Mouse (Mus musculus): ENCODE measurements around the gene Ccdc127. TPM values are rescaled to one million over a fixed set of nuclear protein-coding genes. Genes with fewer than 3 reads are reported as not detected.

The Ccdc127 gene
- polyA plus RNA-seq, 1 experiment from 2014 or later, result 14.3 TPM

GRCm38 (mm10) chr13:74341036-74341435, 9.1 kb upstream of the Ccdc127 start:
- DNase-seq, result peak; percentile 47
- H3K9me3 ChIP-seq (ENCODE audit: low read length), result no peaks in the 10 kb centered on the region
- peak; percentile 73 for ATAC-seq
- no peak overlapping the region for H3K4me3 ChIP-seq (ENCODE audit: low read depth, low read length)
- no peak overlapping the region for H3K27ac ChIP-seq (ENCODE audit: low read depth)
- TF ChIP-seq CTCF (IDR thresholded peaks at IDR 0.05; ENCODE audit: low read depth) (peak; percentile 80), EP300 (IDR thresholded peaks at IDR 0.05; ENCODE audit: low read depth) (no peak)
- H3K4me2 ChIP-seq (ENCODE audit: low read depth, low read length), result no peak overlapping the region
- no peaks in the 10 kb centered on the region for H3K27me3 ChIP-seq (ENCODE audit: insufficient read depth, low read length)
- WGBS (ENCODE audit: insufficient replicate concordance), result 42% methylated on average over 3 of the region's 3 CpGs
- no peaks in the 10 kb centered on the region for H3K4me1 ChIP-seq (ENCODE audit: insufficient read depth)
- no peak overlapping the region for H3K9ac ChIP-seq (replicated peaks)
- H3K36me3 ChIP-seq (replicated peaks; ENCODE audit: insufficient read depth, low read length), result peaks cover 54% of the 10 kb centered on the region

DNA sequence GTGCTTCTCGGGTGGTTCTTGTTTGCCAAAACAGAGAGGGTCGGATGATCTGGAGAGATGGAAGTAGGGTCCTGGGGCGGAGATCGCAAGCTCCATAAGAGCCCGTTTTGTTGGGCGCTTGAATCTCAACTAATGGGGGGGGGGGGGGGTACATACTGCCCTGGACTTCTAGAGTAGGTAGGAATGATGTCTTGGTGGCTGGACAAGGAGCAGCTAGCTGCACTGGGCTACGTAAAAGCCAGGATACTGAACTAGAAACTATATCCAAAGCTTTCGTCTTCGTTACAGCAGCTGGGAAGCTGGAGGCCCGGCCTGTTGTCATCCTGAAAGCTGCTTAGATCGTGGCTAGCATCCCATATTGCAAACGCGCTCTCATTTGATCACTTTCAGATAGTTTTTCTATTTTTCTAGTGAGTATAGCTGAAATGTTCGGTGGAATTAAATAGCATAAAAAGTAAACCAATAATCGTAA, 362 bp downstream of the Ccdc127 start:
- peak overlapping the region; percentile 77 for H3K4me3 ChIP-seq (ENCODE audit: low read depth, low read length)
- peak overlapping the region; percentile 76 for H3K4me2 ChIP-seq (ENCODE audit: low read depth, low read length)
- ATAC-seq (peak; percentile 40), DNase-seq (no peak)
- no peaks in the 10 kb centered on the region for H3K9me3 ChIP-seq (ENCODE audit: low read length)
- TF ChIP-seq CTCF (IDR thresholded peaks at IDR 0.05; ENCODE audit: low read depth) (no peak), EP300 (IDR thresholded peaks at IDR 0.05; ENCODE audit: low read depth) (no peak)
- H3K36me3 ChIP-seq (replicated peaks; ENCODE audit: insufficient read depth, low read length), result peaks cover 3% of the 10 kb centered on the region; the same call in 1 of the 2 replicates
- WGBS (ENCODE audit: insufficient replicate concordance), result under 1% methylated on average over 15 of the region's 15 CpGs
- H3K4me1 ChIP-seq (ENCODE audit: insufficient read depth), result peaks cover 14% of the 10 kb centered on the region
- no peaks in the 10 kb centered on the region for H3K27me3 ChIP-seq (ENCODE audit: insufficient read depth, low read length)
- H3K9ac ChIP-seq (replicated peaks), result peak overlapping the region; percentile 86
- peak overlapping the region; percentile 93 for H3K27ac ChIP-seq (ENCODE audit: low read depth)

- no peak overlapping the region for H3K9ac ChIP-seq (replicated peaks)
- 90% methylated on average over 13 of the region's 13 CpGs for WGBS (ENCODE audit: insufficient replicate concordance)
These were observed 6.4 kb downstream of the Ccdc127 start for GRCm38 (mm10) chr13:74356491-74356890.

DNA sequence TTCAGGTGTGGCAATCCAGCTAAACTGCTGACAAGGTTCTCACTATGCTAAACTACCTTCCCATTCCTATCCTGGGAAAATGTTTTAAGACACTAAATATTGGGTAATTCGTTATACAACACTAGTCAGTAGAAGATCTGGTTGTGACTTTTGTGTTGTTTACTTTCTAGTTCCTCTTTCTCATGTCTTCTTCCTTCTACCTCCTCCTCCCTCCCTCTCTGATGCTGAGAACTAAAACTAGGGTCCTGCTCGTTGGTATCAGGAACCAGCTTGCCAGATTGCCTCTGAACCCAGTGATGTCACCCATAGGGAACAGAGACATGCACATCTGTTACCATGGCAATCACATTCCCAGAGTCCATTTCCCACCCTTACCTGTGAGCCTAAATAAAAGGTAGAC, 12.1 kb downstream of the Ccdc127 start:
- 44% methylated on average over 2 of the region's 2 CpGs for WGBS (ENCODE audit: insufficient replicate concordance)

More at GRCm38 (mm10) chr13:74356491-74356890, 6.4 kb downstream of the Ccdc127 start:
- Histone ChIP-seq H3K27ac (ENCODE audit: low read depth) (no peak overlapping the region), H3K4me2 (ENCODE audit: low read depth, low read length) (no peak overlapping the region), H3K4me3 (ENCODE audit: low read depth, low read length) (no peak overlapping the region), H3K9me3 (ENCODE audit: low read length) (no peaks in the 10 kb centered on the region), H3K27me3 (ENCODE audit: insufficient read depth, low read length) (no peaks in the 10 kb centered on the region), H3K4me1 (ENCODE audit: insufficient read depth) (no peaks in the 10 kb centered on the region), H3K36me3 (replicated peaks; ENCODE audit: insufficient read depth, low read length) (peaks cover 33% of the 10 kb centered on the region)
- TF ChIP-seq EP300 (IDR thresholded peaks at IDR 0.05; ENCODE audit: low read depth) (no peak), CTCF (IDR thresholded peaks at IDR 0.05; ENCODE audit: low read depth) (no peak)
- ATAC-seq (no peak), DNase-seq (no peak)

GRCm38 (mm10) chr13:74363176-74363858, 13.2 kb downstream of the Ccdc127 start:
- peak; percentile 38 for ATAC-seq
- no peaks in the 10 kb centered on the region for H3K27me3 ChIP-seq (ENCODE audit: insufficient read depth, low read length)
- no peak for DNase-seq
- H3K9ac ChIP-seq (replicated peaks), result no peak overlapping the region
- H3K36me3 ChIP-seq (replicated peaks; ENCODE audit: insufficient read depth, low read length), result peaks cover 17% of the 10 kb centered on the region
- peak overlapping the region; percentile 10; the same call in 1 of the 2 replicates for H3K4me2 ChIP-seq (ENCODE audit: low read depth, low read length)
- H3K4me1 ChIP-seq (ENCODE audit: insufficient read depth), result no peaks in the 10 kb centered on the region; the same call in 1 of the 2 replicates
- H3K4me3 ChIP-seq (ENCODE audit: low read depth, low read length), result no peak overlapping the region
- no peak for TF ChIP-seq EP300 (IDR thresholded peaks at IDR 0.05; ENCODE audit: low read depth)
- TF ChIP-seq CTCF (IDR thresholded peaks at IDR 0.05; ENCODE audit: low read depth), result no peak
- no peak overlapping the region for H3K27ac ChIP-seq (ENCODE audit: low read depth)
- H3K9me3 ChIP-seq (ENCODE audit: low read length), result no peaks in the 10 kb centered on the region
- 79% methylated on average over 13 of the region's 13 CpGs for WGBS (ENCODE audit: insufficient replicate concordance)

More for the DNA sequence above, 12.1 kb downstream of the Ccdc127 start:
- no peak overlapping the region for H3K4me2 ChIP-seq (ENCODE audit: low read depth, low read length)
- no peak for TF ChIP-seq CTCF (IDR thresholded peaks at IDR 0.05; ENCODE audit: low read depth)
- no peak for TF ChIP-seq EP300 (IDR thresholded peaks at IDR 0.05; ENCODE audit: low read depth)
- H3K27ac ChIP-seq (ENCODE audit: low read depth), result no peak overlapping the region
- no peak overlapping the region for H3K4me3 ChIP-seq (ENCODE audit: low read depth, low read length)
- DNase-seq, result no peak
- no peaks in the 10 kb centered on the region for H3K27me3 ChIP-seq (ENCODE audit: insufficient read depth, low read length)
- peaks cover 17% of the 10 kb centered on the region for H3K36me3 ChIP-seq (replicated peaks; ENCODE audit: insufficient read depth, low read length)
- H3K9ac ChIP-seq (replicated peaks), result no peak overlapping the region
- no peaks in the 10 kb centered on the region for H3K9me3 ChIP-seq (ENCODE audit: low read length)
- H3K4me1 ChIP-seq (ENCODE audit: insufficient read depth), result no peaks in the 10 kb centered on the region; the same call in 1 of the 2 replicates
- no peak for ATAC-seq

GRCm38 (mm10) chr13:74363859-74364235, 13.7 kb downstream of the Ccdc127 start, which contains the start of gene Lrrc14b:
TSS of gene Lrrc14b (minus strand) at chr13:74364005.
- no peak within 1 kb of the TSS for H3K4me3 ChIP-seq (ENCODE audit: low read depth, low read length)
- H3K27me3 ChIP-seq (ENCODE audit: insufficient read depth, low read length), result no peaks in the 10 kb centered on the region
- H3K27ac ChIP-seq (ENCODE audit: low read depth), result no peak within 1 kb of the TSS
- peaks cover 14% of the 10 kb centered on the region for H3K36me3 ChIP-seq (replicated peaks; ENCODE audit: insufficient read depth, low read length)
- peak within 1 kb of the TSS; percentile 10; the same call in 1 of the 2 replicates for H3K4me2 ChIP-seq (ENCODE audit: low read depth, low read length)
- H3K9ac ChIP-seq (replicated peaks), result no peak within 1 kb of the TSS
- 45% methylated on average over 8 of the region's 8 CpGs for WGBS (ENCODE audit: insufficient replicate concordance)
- ATAC-seq, result peak; percentile 31
- TF ChIP-seq CTCF (IDR thresholded peaks at IDR 0.05; ENCODE audit: low read depth), result no peak; the same call in 1 of the 2 replicates
- no peak for TF ChIP-seq EP300 (IDR thresholded peaks at IDR 0.05; ENCODE audit: low read depth)
- no peaks in the 10 kb centered on the region for H3K9me3 ChIP-seq (ENCODE audit: low read length)
- no peak for DNase-seq
- no peaks in the 10 kb centered on the region; the same call in 1 of the 2 replicates for H3K4me1 ChIP-seq (ENCODE audit: insufficient read depth)

Measured in liver, postnatal 0 days (tissue).